In genomic region chr15:11586384-11586783, GRCm38 (mm10) we compare ENCODE assay signal across 19 mouse cellular contexts.
"Had no signal": no experiment of that assay in that cellular context is flagged by ENCODE, and none has a peak within 500 bp of the region (broad histone marks: within the 10 kb centered on the region; RNA-seq: fewer than 3 reads in every experiment).

No protein-coding gene starts in this region.

- H3K4me2 ChIP-seq: lung, embryonic 14.5 days; midbrain, embryonic 12.5 days; neural tube, embryonic 13.5 days; neural tube, embryonic 15.5 days had no signal

- DNase-seq: lung, adult 18-20 months; lung, embryonic 14.5 days; lung, postnatal 10 days; lung, postnatal 4 days; midbrain, embryonic 14.5 days; retina, postnatal 1 day; right cerebral cortex, adult 18-20 months; right cerebral cortex, postnatal 25 days; right cerebral cortex, postnatal 4 days; spleen, adult 18-20 months; thymus, adult 18-20 months; thymus, postnatal 25 days; thymus, postnatal 4 days had no signal

- H3K36me3 ChIP-seq: midbrain, embryonic 10.5 days; midbrain, embryonic 12.5 days; neural tube, embryonic 13.5 days; neural tube, embryonic 15.5 days had no signal

- H3K9me3 ChIP-seq: midbrain, embryonic 10.5 days; midbrain, embryonic 12.5 days; neural tube, embryonic 13.5 days; neural tube, embryonic 15.5 days had no signal

- H3K4me3 ChIP-seq: midbrain, embryonic 10.5 days; midbrain, embryonic 12.5 days; myocyte; neural tube, embryonic 13.5 days; neural tube, embryonic 15.5 days had no signal

- H3K27ac ChIP-seq: midbrain, embryonic 10.5 days; midbrain, embryonic 12.5 days; neural tube, embryonic 13.5 days; neural tube, embryonic 15.5 days had no signal

- H3K9ac ChIP-seq: lung, embryonic 14.5 days; midbrain, embryonic 12.5 days; neural tube, embryonic 13.5 days; neural tube, embryonic 15.5 days had no signal

- H3K4me1 ChIP-seq: midbrain, embryonic 10.5 days; midbrain, embryonic 12.5 days; neural tube, embryonic 13.5 days; neural tube, embryonic 15.5 days had no signal

- ATAC-seq: midbrain, embryonic 16.5 days had no signal

- H3K27me3 ChIP-seq: midbrain, embryonic 12.5 days; neural tube, embryonic 13.5 days; neural tube, embryonic 15.5 days had no signal
